Mouse (Mus musculus) small intestine, adult 2 months (tissue): ENCODE data around the gene Slc6a12.

Source experiments
- CTCF ChIP-seq: fragments of 200-500 bp; IDR thresholded peaks from 2 replicates; pipeline ENCODE4 v1.5.1; 2012; ENCODE audit warnings: low read depth, mild to moderate bottlenecking, control low read depth, inconsistent platforms, low read length, moderate library complexity, mixed read lengths; ENCODE audit not compliant: insufficient replicate concordance, insufficient read length; ENCODE audit errors: extremely low read depth
- POLR2A ChIP-seq: fragments of 200-500 bp; IDR thresholded peaks from 2 replicates; pipeline ENCODE4 v1.6.1; 2012; ENCODE audit warnings: low read depth, mild to moderate bottlenecking, control low read depth, inconsistent platforms, low read length, moderate library complexity

DNA sequence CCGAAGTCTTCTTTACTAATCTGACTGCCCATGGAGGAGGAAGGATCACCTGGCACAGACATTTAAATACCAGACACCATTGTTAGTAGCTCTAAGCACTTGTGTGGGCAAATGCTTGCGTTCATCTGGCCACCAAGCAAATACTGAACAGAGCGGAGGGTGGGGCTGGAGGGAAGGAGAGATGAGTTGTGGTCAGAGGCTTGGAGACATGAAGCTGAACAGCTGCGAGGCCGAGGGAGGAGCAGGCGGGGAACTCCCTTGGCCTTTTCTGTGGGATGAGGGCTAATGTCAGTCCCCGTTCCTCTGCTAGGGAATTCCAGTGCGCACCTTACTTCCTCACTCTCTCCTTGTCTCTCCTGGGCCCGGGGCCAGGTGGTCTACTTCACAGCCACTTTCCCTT, 17.1 kb upstream of the Slc6a12 start:
- TF ChIP-seq CTCF = no peak
- TF ChIP-seq POLR2A = no peak
